18 mouse cellular contexts compared by ENCODE assay signal in the genomic region with DNA sequence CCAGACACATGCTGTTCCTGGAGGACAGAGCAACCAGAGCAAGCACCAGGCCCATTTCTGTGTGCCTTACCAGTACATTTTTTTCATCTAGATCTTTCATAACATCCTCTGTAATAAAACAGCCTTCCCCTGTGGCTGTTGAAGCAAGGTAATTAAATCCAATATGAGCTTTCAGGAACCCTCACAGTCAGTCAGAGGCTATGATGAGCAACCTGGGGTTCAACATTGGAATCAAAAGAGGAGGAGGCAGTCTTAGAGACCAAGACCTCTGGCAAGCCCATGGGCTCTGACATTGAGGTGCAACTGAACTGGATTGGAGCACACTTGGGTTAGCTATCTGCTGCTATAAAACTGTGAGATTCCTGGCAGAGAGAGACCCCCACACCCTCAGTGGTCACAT.
"Had no signal": no experiment of that assay in that cellular context is flagged by ENCODE, and none has a peak within 500 bp of the region (broad histone marks: within the 10 kb centered on the region; RNA-seq: fewer than 3 reads in every experiment).

No protein-coding gene starts in this region.

- ATAC-seq: midbrain, embryonic 16.5 days had no signal

- H3K9ac ChIP-seq: liver, embryonic 14.5 days; lung, embryonic 14.5 days; midbrain, embryonic 12.5 days; neural tube, embryonic 12.5 days had no signal

- H3K9me3 ChIP-seq: midbrain, embryonic 12.5 days; neural tube, embryonic 12.5 days had no signal

- H3K4me2 ChIP-seq: lung, embryonic 14.5 days; midbrain, embryonic 12.5 days; neural tube, embryonic 12.5 days had no signal

- H3K27ac ChIP-seq: liver, embryonic 14.5 days; midbrain, embryonic 10.5 days; midbrain, embryonic 12.5 days; neural tube, embryonic 12.5 days had no signal

- H3K4me3 ChIP-seq: midbrain, embryonic 10.5 days; midbrain, embryonic 12.5 days; myocyte; neural tube, embryonic 12.5 days had no signal

- H3K36me3 ChIP-seq: midbrain, embryonic 10.5 days; midbrain, embryonic 12.5 days; neural tube, embryonic 12.5 days had no signal

- DNase-seq: lung, adult 18-20 months; lung, embryonic 14.5 days; lung, postnatal 10 days; lung, postnatal 4 days; midbrain, embryonic 14.5 days; right cerebral cortex, adult 18-20 months; right cerebral cortex, postnatal 25 days; right cerebral cortex, postnatal 4 days; spleen, adult 18-20 months; thymus, adult 18-20 months; thymus, postnatal 14 days; thymus, postnatal 36 days had no signal

- H3K27me3 ChIP-seq: midbrain, embryonic 12.5 days; neural tube, embryonic 12.5 days had no signal

- H3K4me1 ChIP-seq: midbrain, embryonic 12.5 days; neural tube, embryonic 12.5 days had no signal
